Mouse (Mus musculus) gonadal fat pad, adult 2 months (tissue): ENCODE data around the gene 7530416G11Rik. TPM values are rescaled to one million over a fixed set of nuclear protein-coding genes. Genes with fewer than 3 reads are reported as not detected.

Experiments
- DNase-seq: peaks from one replicate; pipeline ENCODE4 v3.0.0-alpha.2; 2012; ENCODE audit warnings: low read depth
- polyA plus RNA-seq: library from polyadenylated mRNA; depleted of rRNA; stranded (reverse); fragments of >200 nt; gene quantifications from 2 replicates; pipeline ENCODE4 v1.2.3, GENCODE M21; 2012; rRNA removed

7530416G11Rik gene
- polyA plus RNA-seq, 1 experiment, result not detected

DNA sequence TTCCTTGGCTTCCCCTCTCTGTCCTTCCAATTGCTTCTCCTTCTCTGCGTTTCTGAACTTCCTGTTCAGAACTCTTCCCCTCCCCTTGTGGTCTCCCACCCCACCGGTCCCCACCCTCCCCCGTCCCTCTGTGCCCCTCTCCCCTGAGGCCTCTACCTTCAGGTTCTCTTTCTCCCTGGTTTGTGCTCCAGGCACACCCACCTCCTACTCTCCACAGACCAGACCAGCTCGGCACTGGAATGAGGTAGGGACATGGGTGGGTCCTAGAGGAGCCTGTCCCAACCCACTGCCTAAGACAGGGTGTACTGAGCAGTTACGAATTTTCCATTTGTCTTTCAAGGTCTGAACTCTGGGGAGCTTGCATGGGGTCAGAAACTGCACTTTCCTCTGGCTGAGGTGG lies 23.1 kb downstream of the 7530416G11Rik start:
- no peak for DNase-seq

DNA sequence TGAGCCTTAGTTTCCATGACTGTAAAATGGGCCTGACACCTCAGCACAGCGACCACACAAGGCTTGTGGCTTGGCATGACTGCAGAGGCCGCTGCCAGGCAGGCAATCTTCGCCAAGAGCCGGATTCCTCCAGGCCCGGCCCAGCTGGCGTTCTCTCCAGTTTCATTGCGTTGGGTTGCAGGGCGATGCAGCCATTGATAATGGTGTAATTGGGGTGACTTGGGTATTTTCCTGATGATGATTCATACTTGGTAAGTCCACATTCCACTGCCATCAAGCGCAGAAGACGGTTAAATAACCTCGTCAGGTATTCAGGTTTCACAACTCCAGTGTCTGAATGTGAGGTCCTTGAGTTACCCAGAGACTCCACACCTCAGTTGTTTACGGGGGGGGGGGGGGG lies 23.7 kb downstream of the 7530416G11Rik start:
- peak; percentile 28 for DNase-seq

- no peak for DNase-seq
Observed at GRCm38 (mm10) chr15:85477584-85477983, 25.4 kb downstream of the 7530416G11Rik start.

DNA sequence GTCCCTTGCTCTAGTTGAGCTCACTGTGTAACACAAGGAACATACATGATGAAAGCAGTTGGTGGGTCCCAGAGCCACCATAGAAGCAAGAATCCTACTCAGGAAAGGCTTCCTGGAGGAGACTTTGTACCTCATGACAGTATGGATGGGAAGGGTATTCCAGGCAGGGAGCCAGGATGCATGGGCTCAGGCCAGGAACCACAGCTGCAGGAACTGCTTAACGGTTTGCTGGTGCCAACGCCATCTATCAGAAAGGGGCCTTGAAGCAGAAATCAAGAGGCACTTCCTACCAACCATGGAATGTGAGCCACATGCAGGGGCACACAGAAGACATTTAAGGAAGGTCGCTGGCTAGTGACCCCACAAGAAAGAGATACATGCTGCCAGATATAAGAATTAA lies 28.3 kb downstream of the 7530416G11Rik start:
- DNase-seq, result no peak

DNA sequence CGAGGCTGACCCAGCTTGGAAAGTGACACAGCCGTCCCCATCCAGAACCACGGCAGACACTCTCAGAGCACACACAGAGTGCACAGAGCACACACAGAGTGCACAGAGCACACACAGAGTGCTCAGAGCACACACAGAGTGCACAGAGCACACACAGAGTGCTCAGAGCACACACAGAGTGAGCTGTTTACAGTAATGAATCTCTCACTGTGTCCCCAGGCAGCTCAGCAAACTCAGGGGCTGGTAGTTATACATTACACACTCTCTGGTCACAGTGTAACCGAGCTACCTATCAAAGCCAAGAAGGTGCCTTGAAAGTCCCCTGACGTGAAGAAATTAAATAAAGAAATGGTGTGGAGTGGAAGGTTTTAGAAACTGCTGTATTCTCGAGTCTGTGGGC lies 33.6 kb downstream of the 7530416G11Rik start:
- no peak for DNase-seq

DNA sequence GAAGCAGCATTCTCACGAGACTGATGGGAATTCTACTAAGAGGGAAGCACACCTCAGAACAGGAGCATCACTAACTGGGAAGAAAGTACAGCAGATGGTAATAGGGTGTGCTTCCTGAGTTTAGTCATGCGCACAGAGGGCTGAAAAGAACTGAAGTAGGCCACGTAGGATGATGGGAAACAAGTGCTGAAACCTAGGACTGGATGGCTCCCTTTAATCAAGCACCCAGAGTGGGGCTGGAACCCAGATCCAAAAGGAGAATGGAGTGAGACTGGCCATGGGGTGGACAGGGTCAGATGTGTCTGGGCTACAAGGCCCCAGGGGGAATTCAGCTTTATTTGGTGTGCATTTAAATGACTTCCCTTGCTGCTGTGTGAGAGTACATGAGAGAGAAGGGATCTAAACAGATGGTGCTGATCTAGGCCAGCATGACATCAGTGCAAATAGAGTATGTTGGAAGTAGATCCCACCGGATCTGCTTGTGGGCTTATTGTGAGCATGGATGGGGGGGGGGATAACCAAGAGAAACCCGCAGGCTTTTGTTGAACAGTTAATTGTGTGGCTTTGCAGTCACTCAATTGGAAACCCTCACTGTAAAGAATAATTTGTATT lies 36.5 kb downstream of the 7530416G11Rik start:
- DNase-seq, result no peak

DNA sequence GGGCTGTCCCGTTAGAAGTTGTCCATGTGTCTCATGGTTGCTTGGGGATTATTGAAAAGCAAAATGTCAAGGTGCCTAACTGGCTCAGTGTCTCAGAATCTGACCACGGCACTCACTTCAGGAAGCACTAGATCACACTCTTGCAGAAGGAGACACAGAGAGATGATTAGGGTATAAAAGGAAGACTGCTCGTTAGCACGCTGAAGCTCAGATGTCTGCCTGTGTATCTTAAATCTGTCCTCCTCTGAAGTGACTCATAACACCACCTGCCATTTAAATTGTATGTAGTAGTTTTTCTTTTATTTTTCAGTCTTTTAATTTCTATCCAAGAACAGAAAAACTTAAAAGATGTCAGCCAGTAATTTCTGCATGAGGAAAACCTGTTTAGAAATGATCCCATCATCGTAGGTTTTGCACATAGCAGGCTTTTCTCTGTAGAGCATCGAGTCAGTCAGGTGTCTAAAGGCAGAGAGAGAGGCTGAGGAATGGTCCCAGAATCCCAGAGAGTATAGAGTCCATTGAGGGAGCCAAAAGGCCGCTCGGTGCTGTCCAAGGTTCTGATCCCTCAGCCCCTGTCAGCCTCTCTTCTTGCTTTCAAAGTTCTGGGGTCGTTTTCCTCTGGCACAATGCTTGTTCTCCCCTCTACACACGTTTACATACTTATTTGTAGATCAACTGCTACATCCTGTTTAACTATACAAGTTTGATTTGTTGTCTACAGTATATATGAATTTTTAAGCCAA lies 38.0 kb downstream of the 7530416G11Rik start:
- no peak for DNase-seq

DNA sequence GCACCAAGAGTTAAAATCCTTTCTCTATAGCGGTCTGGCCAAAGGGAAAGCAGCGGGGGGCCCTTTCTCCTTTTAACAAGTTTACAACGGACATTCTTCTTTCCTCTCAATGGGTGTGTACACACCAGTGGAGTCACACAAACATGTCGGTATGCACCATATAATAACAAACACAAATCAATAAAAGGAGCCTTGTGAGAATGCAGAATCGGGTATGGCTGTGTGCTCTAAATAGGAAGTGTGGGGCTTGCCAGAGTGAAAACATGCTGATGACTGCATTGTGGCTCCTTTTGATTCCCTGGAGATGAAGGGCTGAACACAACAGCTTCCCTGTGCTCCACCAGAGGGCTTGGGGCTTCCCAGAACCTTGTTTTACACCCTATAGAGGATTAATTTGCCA lies 38.8 kb downstream of the 7530416G11Rik start:
- DNase-seq, result no peak

DNA sequence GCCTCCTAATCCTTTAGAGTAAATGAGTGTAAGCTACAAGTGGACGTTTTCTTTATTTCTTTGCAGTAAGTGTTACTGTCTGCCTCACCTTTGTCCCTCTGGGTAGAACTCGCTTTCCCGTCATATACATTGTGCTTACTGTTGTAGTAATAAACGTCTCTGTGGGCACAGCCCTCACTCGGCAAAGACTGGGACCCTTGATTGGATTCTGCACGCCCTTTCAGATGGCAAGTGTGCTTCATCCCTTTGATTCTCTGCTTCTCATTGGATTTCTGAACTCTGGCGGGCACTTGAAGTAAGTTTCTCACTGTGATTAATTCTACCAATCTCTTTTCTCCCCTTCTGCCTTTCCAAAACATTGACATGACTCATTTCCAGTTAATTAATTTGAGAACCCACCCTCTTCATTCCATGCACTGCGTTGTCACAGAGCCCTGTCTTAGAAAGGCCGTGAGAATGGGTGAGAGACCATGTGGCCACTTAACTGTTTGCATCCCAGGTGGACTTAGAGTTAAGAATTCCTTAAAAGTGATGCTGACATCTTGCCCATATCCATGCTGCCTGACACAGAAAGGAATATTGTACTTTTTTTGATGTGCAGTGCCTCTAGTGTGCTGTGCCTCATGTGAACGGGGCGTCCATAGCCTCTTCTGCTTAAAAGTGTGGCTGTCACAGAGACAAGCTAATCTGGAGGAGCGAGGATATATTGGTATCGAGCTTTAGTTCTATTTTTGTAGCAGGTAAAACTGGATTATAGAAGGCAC lies 39.8 kb downstream of the 7530416G11Rik start:
- no peak for DNase-seq

GRCm38 (mm10) chr15:85462138-85462537 lies 40.9 kb downstream of the 7530416G11Rik start:
- DNase-seq, result no peak

GRCm38 (mm10) chr15:85461541-85461940 lies 41.5 kb downstream of the 7530416G11Rik start:
- DNase-seq, result no peak

DNA sequence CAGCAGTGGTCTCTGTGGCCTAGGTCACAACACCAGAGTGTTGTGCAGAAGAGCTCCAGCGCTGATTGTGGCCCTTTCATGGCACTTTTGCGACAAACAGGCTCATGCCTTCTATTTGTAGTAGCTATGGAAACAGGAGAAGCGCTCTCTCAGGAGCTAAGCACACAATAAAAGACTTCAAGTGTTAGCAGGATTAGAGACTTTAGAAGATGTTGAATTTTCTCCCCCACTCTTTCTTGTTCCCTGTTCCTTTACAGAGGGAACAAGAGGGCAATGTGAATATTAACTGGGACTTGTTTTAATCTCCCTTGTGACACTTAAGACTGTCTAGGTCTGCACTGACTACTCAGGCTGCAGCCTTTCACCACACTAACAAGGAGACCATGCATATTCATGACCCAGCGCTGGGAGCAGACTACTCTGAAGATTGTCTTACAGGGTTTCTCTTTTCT lies 44.4 kb downstream of the 7530416G11Rik start:
- DNase-seq, result no peak

DNA sequence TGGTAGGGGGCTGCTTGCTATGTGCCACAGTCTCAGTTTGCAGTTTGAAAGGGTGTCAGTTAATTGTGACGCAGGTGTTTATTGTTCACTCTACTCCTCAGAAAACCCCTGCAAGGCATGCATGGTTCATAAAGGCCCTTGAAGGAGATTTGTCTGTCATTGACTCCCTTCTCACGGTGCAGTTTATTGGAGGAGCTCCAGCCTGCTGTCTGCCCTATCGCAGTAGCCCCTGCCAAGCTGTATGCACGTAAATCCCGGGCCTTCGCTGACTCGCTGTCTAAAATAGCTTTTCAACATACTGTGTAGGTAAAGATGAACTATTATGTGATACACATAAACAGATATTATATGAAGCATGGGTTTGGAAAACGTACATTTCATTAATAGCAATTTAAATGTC lies 45.2 kb downstream of the 7530416G11Rik start:
- no peak for DNase-seq

GRCm38 (mm10) chr15:85456891-85457290 lies 46.1 kb downstream of the 7530416G11Rik start:
- no peak for DNase-seq

DNA sequence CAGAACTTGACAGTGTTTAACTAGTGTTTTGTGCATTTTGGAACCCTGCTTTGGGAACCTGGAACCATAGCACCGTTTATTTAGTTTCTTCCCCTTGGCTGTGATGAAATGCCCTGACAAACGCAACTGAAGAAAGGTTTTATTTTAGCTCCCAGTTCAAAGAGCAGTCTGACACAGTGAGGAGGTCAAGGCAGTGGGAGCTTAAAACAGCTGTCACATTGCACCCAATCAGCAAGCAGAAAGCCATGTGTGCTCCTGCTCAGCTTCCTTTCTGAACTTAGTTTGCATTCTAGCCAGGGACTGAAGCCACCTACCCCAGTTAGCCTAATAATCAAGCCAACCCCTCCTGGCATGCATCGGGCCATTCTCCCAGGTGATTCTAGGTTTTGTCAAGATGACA lies 56.4 kb downstream of the 7530416G11Rik start:
- no peak for DNase-seq

Other genes starting within 250 kb of the 7530416G11Rik start
- gene Atxn10, start 167.0 kb downstream of the 7530416G11Rik start, polyA plus RNA-seq, result 80.2 and 103 TPM in 2 replicates
- 14.4 and 15.0 TPM in 2 replicates for gene Wnt7b, start 79.2 kb upstream of the 7530416G11Rik start, polyA plus RNA-seq
- gene Ppara, start 231.8 kb upstream of the 7530416G11Rik start, polyA plus RNA-seq, result 3.6 and 3.8 TPM in 2 replicates